Mouse (Mus musculus) heart, postnatal 0 days (tissue): ENCODE results near the gene Tmem203.

Source experiments
- CTCF ChIP-seq: IDR thresholded peaks from 2 replicates; pipeline ENCODE4 v1.5.1; 2016; ENCODE audit warnings: antibody characterized with exemption, control low read depth, low read depth
- EP300 ChIP-seq: IDR thresholded peaks from 2 replicates; pipeline ENCODE4 v1.6.1; 2016; ENCODE audit warnings: antibody characterized with exemption, low read depth

DNA sequence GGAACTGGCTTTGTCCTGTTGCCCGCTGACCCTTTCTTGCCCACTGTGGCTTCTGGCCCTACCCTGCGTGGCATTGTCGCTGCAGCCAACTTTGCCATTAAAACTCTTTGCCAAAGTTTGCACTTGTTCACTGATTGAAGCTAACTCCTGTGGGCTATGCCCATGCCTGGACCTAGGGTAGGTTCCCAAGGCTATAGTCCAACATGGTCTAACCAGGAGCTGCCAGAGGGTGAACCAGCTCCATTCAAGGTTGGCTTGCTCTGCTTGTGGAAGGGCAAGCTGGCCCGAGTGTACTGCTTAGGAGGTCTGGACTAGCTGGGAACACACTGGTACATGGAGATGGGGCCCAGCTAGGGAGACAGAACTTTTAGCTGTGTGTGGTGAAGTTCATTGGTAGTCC lies 11.1 kb upstream of the Tmem203 start:
- no peak for TF ChIP-seq CTCF
- TF ChIP-seq EP300, result no peak
